Mouse (Mus musculus): ENCODE measurements around the gene Stxbp5l. TPM values are rescaled to one million over a fixed set of nuclear protein-coding genes. Genes with fewer than 3 reads are reported as not detected.
"Not testable (repeated sequence)": the region's sequence is repeated elsewhere in the genome, so short reads cannot be mapped to it uniquely, and the experiment has no call there.

Stxbp5l gene
- total RNA-seq, 2 experiments from 2014 or later = 0.15 TPM; not detected in 1

GRCm38 (mm10) chr16:37304441-37304840, 80.3 kb downstream of the Stxbp5l start:
- intact Hi-C loops (cut with DNase I) = no loop called here
- DNase-seq = no peak

DNA sequence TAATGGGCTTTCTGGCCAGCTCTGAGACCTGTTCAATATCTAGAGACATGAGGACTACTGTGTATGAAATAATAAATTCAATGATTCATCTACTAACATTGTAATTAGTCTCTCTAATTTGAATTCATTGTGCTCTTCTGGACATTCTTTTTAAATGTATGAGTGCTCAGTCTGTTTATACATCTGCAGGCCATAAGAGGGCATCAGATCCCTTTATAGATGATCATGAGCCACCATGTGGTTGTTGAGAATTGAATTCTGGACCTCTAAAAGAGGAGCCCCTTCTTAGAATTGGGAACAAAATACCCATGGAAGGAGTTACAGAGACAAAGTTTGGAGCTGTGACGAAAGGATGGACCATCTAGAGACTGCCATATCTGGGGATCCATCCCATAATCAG, 92.2 kb downstream of the Stxbp5l start:
- intact Hi-C loops (cut with DNase I) = loop anchor here (5.0 kb wide), 1 partner anchor 390 kb away; no protein-coding TSS in a partner anchor
- no peak for DNase-seq

DNA sequence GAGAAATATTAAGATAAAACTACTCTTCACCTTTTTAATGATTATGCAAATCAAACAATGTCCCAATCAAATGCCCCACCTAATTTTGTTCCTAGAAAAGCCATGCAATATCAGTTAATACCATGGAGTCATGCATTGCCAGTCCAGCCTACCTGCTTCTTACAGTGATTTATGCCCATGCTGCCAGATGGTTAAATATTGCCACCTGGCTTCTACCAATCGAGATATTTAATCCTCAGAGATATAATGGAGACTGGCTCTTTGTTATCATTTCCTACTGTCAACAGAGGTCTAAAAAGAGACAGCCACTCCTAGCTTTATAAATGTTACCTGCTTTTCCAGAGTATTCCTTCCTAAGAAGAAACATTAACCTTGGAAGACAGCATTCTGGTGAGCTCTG, 104.6 kb downstream of the Stxbp5l start:
- DNase-seq = no peak
- intact Hi-C loops (cut with DNase I) = no loop called here

- intact Hi-C loops (cut with DNase I) = no loop called here
- DNase-seq = no peak
Observed at GRCm38 (mm10) chr16:37273681-37274080, 111.1 kb downstream of the Stxbp5l start.

DNA sequence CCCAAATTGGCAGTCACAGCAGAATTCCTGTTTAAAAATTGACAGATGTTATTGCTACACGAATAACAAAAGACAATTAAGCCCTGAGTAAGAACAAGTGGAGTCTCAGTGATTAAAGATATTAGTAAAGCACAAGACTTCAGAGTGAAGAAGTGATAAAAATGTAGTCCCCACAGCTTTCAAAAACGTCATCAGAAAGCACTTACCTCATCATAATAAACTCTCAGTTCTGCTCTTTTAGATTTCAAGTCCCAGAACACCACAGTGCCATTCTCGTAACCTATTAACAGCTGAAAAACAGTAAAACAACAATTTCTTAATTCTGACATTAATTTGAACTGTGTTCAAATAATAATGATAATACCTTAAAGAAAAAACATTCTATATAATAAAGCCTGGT, 123.1 kb downstream of the Stxbp5l start:
- intact Hi-C loops (cut with DNase I) = no loop called here
- no peak for DNase-seq

GRCm38 (mm10) chr16:37219151-37219550, 165.6 kb downstream of the Stxbp5l start:
- intact Hi-C loops (cut with DNase I) = no loop called here
- DNase-seq = no peak

- no peak for DNase-seq
- intact Hi-C loops (cut with DNase I) = no loop called here
Observed at GRCm38 (mm10) chr16:37208783-37209182, 176.0 kb downstream of the Stxbp5l start.

DNA sequence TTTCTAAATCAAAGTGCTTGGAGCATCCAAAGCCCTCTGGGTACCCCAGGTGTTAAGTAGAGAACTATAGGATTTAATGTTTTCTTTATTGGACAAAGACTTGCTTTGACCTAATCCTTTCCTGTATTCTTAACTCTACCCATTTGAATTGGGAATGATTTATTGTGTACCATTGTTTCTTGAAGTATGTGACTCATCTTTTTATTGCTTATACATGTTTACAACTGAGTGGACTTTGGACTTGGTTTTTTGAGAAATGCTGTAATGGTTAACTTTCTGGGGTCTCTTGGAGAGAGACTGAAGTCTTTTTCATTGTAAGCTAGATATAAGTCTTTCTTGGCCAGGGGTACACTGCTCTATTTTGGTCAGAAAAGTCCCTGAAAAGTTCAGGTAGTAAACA, 190.6 kb downstream of the Stxbp5l start:
- intact Hi-C loops (cut with DNase I) = no loop called here
- no peak for DNase-seq

GRCm38 (mm10) chr16:37125190-37125589, 259.6 kb downstream of the Stxbp5l start:
- intact Hi-C loops (cut with DNase I); DNase-seq: not testable (repeated sequence)

DNA sequence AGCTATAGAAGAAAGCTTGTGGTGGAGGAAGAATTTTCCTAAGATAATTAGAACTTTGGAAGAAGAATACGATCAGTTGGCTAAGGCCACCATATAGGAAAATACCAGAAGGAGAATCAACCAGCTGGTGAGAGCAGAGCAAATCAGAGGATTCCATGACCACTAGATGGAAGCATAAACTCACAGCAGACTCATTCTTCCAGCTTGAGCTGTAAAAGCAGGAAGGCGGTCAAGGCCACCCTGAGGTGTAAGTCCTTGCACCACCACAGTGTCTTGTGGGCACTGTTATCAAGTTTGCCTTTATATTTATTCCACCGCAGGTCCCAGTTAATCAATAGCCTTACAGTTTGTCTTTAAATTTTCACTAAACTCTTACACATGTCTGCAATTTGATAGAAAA, 275.5 kb downstream of the Stxbp5l start:
- no peak for DNase-seq
- intact Hi-C loops (cut with DNase I) = no loop called here

GRCm38 (mm10) chr16:37108763-37109162, 276.0 kb downstream of the Stxbp5l start:
- DNase-seq = no peak
- intact Hi-C loops (cut with DNase I) = no loop called here

GRCm38 (mm10) chr16:37094169-37094833, 290.5 kb downstream of the Stxbp5l start:
- intact Hi-C loops (cut with DNase I) = no loop called here
- no peak for DNase-seq

- no peak for DNase-seq
- intact Hi-C loops (cut with DNase I) = no loop called here
Observed at GRCm38 (mm10) chr16:37089648-37090047, 295.1 kb downstream of the Stxbp5l start.

GRCm38 (mm10) chr16:37072354-37072753, 312.4 kb downstream of the Stxbp5l start:
- no peak for DNase-seq
- intact Hi-C loops (cut with DNase I) = no loop called here

Other genes with a start within 250 kb of the Stxbp5l start
- gene Gtf2e1, start 154.8 kb upstream of the Stxbp5l start, total RNA-seq (2021) = 1 to 10 TPM; 6.2 to 7.0 TPM
- 1 to 10 TPM; 4.9 to 6.3 TPM for gene Rabl3, start 154.9 kb upstream of the Stxbp5l start, total RNA-seq (2021)
- not detected for gene Hgd, start 195.2 kb upstream of the Stxbp5l start, total RNA-seq (2021)